Mouse (Mus musculus) MEL (cell line): ENCODE data around the gene Tnp2. TPM values are rescaled to one million over a fixed set of nuclear protein-coding genes. Genes with fewer than 3 reads are reported as not detected.
A peak's percentile ranks its signal among the peaks of the same experiment; 100 is the strongest.

Experiments
- DNase-seq: peaks from one replicate; pipeline ENCODE4 v3.0.0; 2011; ENCODE audit warnings: low read depth, low spot score
- H3K27ac ChIP-seq: 2 replicates; pipeline ENCODE4 v1.5.1; 2012; ENCODE audit warnings: low read depth, mild to moderate bottlenecking, control low read depth, low read length, moderate library complexity; ENCODE audit not compliant: control insufficient read depth
- H3K27me3 ChIP-seq, 2 experiments: fragments of 150-350 bp in 1 of 2; sonication (generic) in 1 of 2; 2 replicates each; pipeline ENCODE4 v1.6.1; 2012; ENCODE audit warnings: low read length in 2 of 2, mild to moderate bottlenecking in 2 of 2, improper control_type of control experiment in 1 of 2, moderate library complexity in 1 of 2; ENCODE audit not compliant: insufficient read depth in 2 of 2, control insufficient read depth in 1 of 2
- H3K36me3 ChIP-seq, 2 experiments: 2 replicates each; pipeline ENCODE4 v1.6.1; 2012 to 2014; ENCODE audit warnings: low read length in 2 of 2, improper control_type of control experiment in 1 of 2, inconsistent platforms in 1 of 2, mild to moderate bottlenecking in 1 of 2; ENCODE audit not compliant: insufficient read depth in 2 of 2, control insufficient read depth in 1 of 2
- H3K4me1 ChIP-seq, 2 experiments: fragments of 150-350 bp in 1 of 2; sonication (generic) in 1 of 2; 2 replicates each; pipeline ENCODE4 v1.6.1; 2012; ENCODE audit warnings: low read length in 2 of 2, improper control_type of control experiment in 1 of 2, mild to moderate bottlenecking in 1 of 2; ENCODE audit not compliant: insufficient read depth in 2 of 2, control insufficient read depth in 1 of 2
- H3K4me3 ChIP-seq, 2 experiments: fragments of 150-350 bp in 1 of 2; sonication (generic) in 1 of 2; 2 replicates each; pipeline ENCODE4 v1.5.1; 2012; ENCODE audit warnings: low read depth in 2 of 2, low read length in 2 of 2, mild to moderate bottlenecking in 2 of 2, moderate library complexity in 2 of 2, control low read depth in 1 of 2, improper control_type of control experiment in 1 of 2; ENCODE audit not compliant: control insufficient read depth in 1 of 2, insufficient read depth in 1 of 2
- H3K79me2 ChIP-seq: 2 replicates; pipeline ENCODE4 v1.6.1; 2012; ENCODE audit warnings: mild to moderate bottlenecking, low read length, moderate library complexity; ENCODE audit not compliant: control insufficient read depth, poor library complexity, insufficient read depth
- H3K9ac ChIP-seq: 2 replicates; pipeline ENCODE4 v1.6.1; 2012; ENCODE audit warnings: low read depth, mild to moderate bottlenecking, control low read depth, low read length, moderate library complexity; ENCODE audit not compliant: control insufficient read depth, poor library complexity, severe bottlenecking
- H3K9me3 ChIP-seq: fragments of 150-350 bp; sonication (generic); replicated peaks from 2 replicates; pipeline ENCODE4 v1.6.1; 2012; ENCODE audit warnings: mild to moderate bottlenecking, low read length, improper control_type of control experiment, moderate library complexity; ENCODE audit not compliant: insufficient read depth
- BHLHE40 ChIP-seq: IDR thresholded peaks from 2 replicates; pipeline ENCODE4 v1.6.1; 2012; ENCODE audit warnings: low read depth, mild to moderate bottlenecking, inconsistent platforms, low read length, improper control_type of control experiment, borderline replicate concordance
- CHD1 ChIP-seq: IDR thresholded peaks from 2 replicates; pipeline ENCODE4 v1.6.1; 2012; ENCODE audit warnings: low read depth, mild to moderate bottlenecking, inconsistent platforms, low read length, improper control_type of control experiment
- CHD2 ChIP-seq: IDR thresholded peaks from 2 replicates; pipeline ENCODE4 v1.6.1; 2011; ENCODE audit warnings: low read length, improper control_type of control experiment
- CTCF ChIP-seq, 3 experiments: IDR thresholded peaks in 2 of 3; conservative IDR thresholded peaks in 1 of 3; 2 replicates each; pipeline ENCODE4 v1.5.1; 2011 to 2012; ENCODE audit warnings: low read length in 3 of 3, low read depth in 2 of 3, mild to moderate bottlenecking in 2 of 3, improper control_type of control experiment in 1 of 3, inconsistent platforms in 1 of 3, mixed read lengths in 1 of 3, moderate library complexity in 1 of 3; ENCODE audit not compliant: control insufficient read depth in 1 of 3, insufficient read depth in 1 of 3, poor library complexity in 1 of 3, severe bottlenecking in 1 of 3
- E2F4 ChIP-seq: IDR thresholded peaks from 2 replicates; pipeline ENCODE4 v1.6.1; 2011; ENCODE audit warnings: low read depth, low read length, improper control_type of control experiment, borderline replicate concordance
- ELF1 ChIP-seq: IDR thresholded peaks from 2 replicates; pipeline ENCODE4 v1.6.1; 2014; ENCODE audit warnings: low read depth, mild to moderate bottlenecking, inconsistent platforms, low read length, improper control_type of control experiment, moderate library complexity
- EP300 ChIP-seq, 2 experiments: IDR thresholded peaks; 2 replicates each; pipeline ENCODE4 v1.6.1; 2011; ENCODE audit warnings: improper control_type of control experiment in 2 of 2, low read length in 2 of 2, low read depth in 1 of 2, mild to moderate bottlenecking in 1 of 2
- ETS1 ChIP-seq: IDR thresholded peaks from 2 replicates; pipeline ENCODE4 v1.6.1; 2012; ENCODE audit warnings: low read depth, mild to moderate bottlenecking, inconsistent platforms, low read length, improper control_type of control experiment, moderate library complexity
- GABPA ChIP-seq: IDR thresholded peaks from 2 replicates; pipeline ENCODE4 v1.6.1; 2012; ENCODE audit warnings: low read depth, mild to moderate bottlenecking, inconsistent platforms, low read length, improper control_type of control experiment, moderate library complexity
- HCFC1 ChIP-seq: IDR thresholded peaks from 2 replicates; pipeline ENCODE4 v1.6.1; 2012; ENCODE audit warnings: low read depth, mild to moderate bottlenecking, inconsistent platforms, low read length, improper control_type of control experiment, moderate library complexity
- KAT2A ChIP-seq: conservative IDR thresholded peaks from 2 replicates; pipeline ENCODE4 v1.6.1; 2012; ENCODE audit warnings: low read depth, low read length, improper control_type of control experiment, inconsistent platforms
- MAFK ChIP-seq: IDR thresholded peaks from 2 replicates; pipeline ENCODE4 v1.6.1; 2011; ENCODE audit warnings: low read depth, mild to moderate bottlenecking, low read length, improper control_type of control experiment, borderline replicate concordance
- MAX ChIP-seq: IDR thresholded peaks from 2 replicates; pipeline ENCODE4 v1.6.1; 2011; ENCODE audit warnings: low read length, improper control_type of control experiment
- MEF2A ChIP-seq: IDR thresholded peaks from 2 replicates; pipeline ENCODE4 v1.6.1; 2014; ENCODE audit warnings: low read depth, mild to moderate bottlenecking, inconsistent platforms, low read length, improper control_type of control experiment; ENCODE audit not compliant: poor library complexity, insufficient replicate concordance, severe bottlenecking; ENCODE audit errors: extremely low read depth
- MXI1 ChIP-seq: IDR thresholded peaks from 2 replicates; pipeline ENCODE4 v1.6.1; 2011; ENCODE audit warnings: mild to moderate bottlenecking, low read depth, low read length, improper control_type of control experiment
- MYB ChIP-seq: IDR thresholded peaks from 2 replicates; pipeline ENCODE4 v1.6.1; 2011; ENCODE audit warnings: mild to moderate bottlenecking, low read depth, low read length, improper control_type of control experiment
- MYC ChIP-seq: IDR thresholded peaks from 2 replicates; pipeline ENCODE4 v1.6.1; 2011; ENCODE audit warnings: low read depth, mild to moderate bottlenecking, low read length, improper control_type of control experiment, moderate library complexity
- NELFE ChIP-seq: IDR thresholded peaks from 2 replicates; pipeline ENCODE4 v1.6.1; 2011; ENCODE audit warnings: low read depth, low read length, improper control_type of control experiment
- NRF1 ChIP-seq: IDR thresholded peaks from 2 replicates; pipeline ENCODE4 v1.6.1; 2014; ENCODE audit warnings: low read depth, mild to moderate bottlenecking, inconsistent platforms, low read length, improper control_type of control experiment, moderate library complexity; ENCODE audit not compliant: poor library complexity, insufficient read depth, severe bottlenecking
- POLR2A ChIP-seq, 2 experiments: IDR thresholded peaks; 2 replicates each; pipeline ENCODE4 v1.6.1; 2011 to 2012; ENCODE audit warnings: low read length in 2 of 2, mild to moderate bottlenecking in 2 of 2, control low read depth in 1 of 2, improper control_type of control experiment in 1 of 2, low read depth in 1 of 2, moderate library complexity in 1 of 2; ENCODE audit not compliant: control insufficient read depth in 1 of 2, insufficient read depth in 1 of 2, poor library complexity in 1 of 2
- POLR2AphosphoS2 ChIP-seq: IDR thresholded peaks from 2 replicates; pipeline ENCODE4 v1.6.1; 2011; ENCODE audit warnings: low read length, improper control_type of control experiment
- RAD21 ChIP-seq: IDR thresholded peaks from 2 replicates; pipeline ENCODE4 v1.6.1; 2011; ENCODE audit warnings: mild to moderate bottlenecking, low read depth, low read length, improper control_type of control experiment
- RCOR1 ChIP-seq: IDR thresholded peaks from 2 replicates; pipeline ENCODE4 v1.6.1; 2012; ENCODE audit warnings: low read depth, mild to moderate bottlenecking, inconsistent platforms, low read length, improper control_type of control experiment
- SIN3A ChIP-seq: IDR thresholded peaks from 2 replicates; pipeline ENCODE4 v1.6.1; 2012; ENCODE audit warnings: low read length, improper control_type of control experiment, inconsistent platforms
- SMC3 ChIP-seq: IDR thresholded peaks from 2 replicates; pipeline ENCODE4 v1.6.1; 2011; ENCODE audit warnings: low read depth, low read length, improper control_type of control experiment
- TAL1 ChIP-seq: IDR thresholded peaks from 2 replicates; pipeline ENCODE4 v1.6.1; 2012; ENCODE audit warnings: mild to moderate bottlenecking, inconsistent platforms, low read length, moderate library complexity, mixed read lengths
- TBP ChIP-seq: IDR thresholded peaks from 2 replicates; pipeline ENCODE4 v1.8.0; 2011; ENCODE audit warnings: low read depth, low read length, improper control_type of control experiment
- UBTF ChIP-seq: IDR thresholded peaks from 2 replicates; pipeline ENCODE4 v1.6.1; 2012; ENCODE audit warnings: low read depth, mild to moderate bottlenecking, inconsistent platforms, low read length, improper control_type of control experiment, moderate library complexity, borderline replicate concordance; ENCODE audit not compliant: insufficient read depth
- USF1 ChIP-seq: IDR thresholded peaks from 2 replicates; pipeline ENCODE4 v1.6.1; 2014; ENCODE audit warnings: low read depth, mild to moderate bottlenecking, inconsistent platforms, low read length, improper control_type of control experiment, moderate library complexity
- ZC3H11A ChIP-seq: IDR thresholded peaks from 2 replicates; pipeline ENCODE4 v1.6.1; 2012; ENCODE audit warnings: low read depth, mild to moderate bottlenecking, inconsistent platforms, low read length, improper control_type of control experiment
- ZKSCAN1 ChIP-seq: IDR thresholded peaks from 2 replicates; pipeline ENCODE4 v1.6.1; 2012; ENCODE audit warnings: low read depth, mild to moderate bottlenecking, inconsistent platforms, low read length, improper control_type of control experiment, moderate library complexity
- ZNF384 ChIP-seq: IDR thresholded peaks from 2 replicates; pipeline ENCODE4 v1.6.1; 2012; ENCODE audit warnings: low read depth, mild to moderate bottlenecking, inconsistent platforms, low read length, improper control_type of control experiment
- polyA plus RNA-seq, 2 experiments: library from polyadenylated mRNA; stranded (reverse) in 1 of 2; unstranded in 1 of 2; fragments of >175 nt in 1 of 2; fragments of >200 nt in 1 of 2; gene quantifications; 2 replicates each; pipeline versions ENCODE4 v1.2.1 to v1.2.4; 2012; ENCODE audit warnings: low replicate concordance in 2 of 2, low read depth in 1 of 2; ENCODE audit not compliant: insufficient read length in 2 of 2, insufficient read depth in 1 of 2, missing spikeins in 1 of 2
- total RNA-seq: library from RNA; depleted of rRNA; stranded (reverse); fragments of 300-350 nt; gene quantifications from 2 replicates; pipeline ENCODE4 v1.2.3, GENCODE M21; 2012

Tnp2 gene
- total and polyA plus RNA-seq, 3 experiments: not detected

DNA sequence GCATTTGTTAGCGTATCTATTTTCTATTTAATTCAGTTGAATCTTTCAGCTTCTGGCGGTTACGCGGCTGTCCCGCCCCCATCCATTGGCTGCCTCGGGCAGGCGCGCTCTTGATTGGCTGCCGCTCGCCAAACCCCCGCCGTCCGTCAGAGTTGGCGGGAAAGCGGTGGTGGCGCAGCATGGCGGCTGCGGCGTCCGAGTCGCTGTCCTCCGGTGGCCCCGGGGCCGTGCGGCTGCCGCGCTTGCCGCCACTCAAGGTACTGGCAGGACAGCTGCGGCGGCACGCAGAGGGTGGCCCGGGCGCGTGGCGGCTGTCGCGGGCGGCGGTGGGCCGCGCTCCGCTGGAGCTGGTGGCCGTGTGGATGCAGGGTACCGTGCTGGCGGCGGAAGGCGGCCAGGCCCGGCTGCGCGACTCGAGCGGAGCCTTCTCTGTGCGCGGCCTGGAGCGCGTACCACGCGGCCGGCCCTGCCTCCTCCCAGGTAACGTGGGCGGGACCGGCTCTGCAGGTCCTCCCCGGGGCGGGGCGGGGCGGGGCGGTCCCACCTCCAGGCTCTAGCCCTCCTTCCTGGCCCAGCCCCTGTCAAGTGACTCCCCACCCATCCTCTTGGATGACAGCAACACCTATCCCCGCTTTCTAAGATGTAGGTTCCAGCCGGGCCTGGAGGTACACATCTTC lies 46.6 kb upstream of the Tnp2 start, which contains the start of gene Rmi2 (continued):
- TF ChIP-seq E2F4 (peak; percentile 96; the same call in 1 of the 2 replicates), POLR2A (IDR thresholded peaks at IDR 0.05; ENCODE audit: control insufficient read depth in 1 of 2, insufficient read depth in 1 of 2, low read depth in 1 of 2, low read length in 2 of 2, poor library complexity in 1 of 2) (peak; percentile 60 to 61; a peak in 2 of 4 replicates)

DNA sequence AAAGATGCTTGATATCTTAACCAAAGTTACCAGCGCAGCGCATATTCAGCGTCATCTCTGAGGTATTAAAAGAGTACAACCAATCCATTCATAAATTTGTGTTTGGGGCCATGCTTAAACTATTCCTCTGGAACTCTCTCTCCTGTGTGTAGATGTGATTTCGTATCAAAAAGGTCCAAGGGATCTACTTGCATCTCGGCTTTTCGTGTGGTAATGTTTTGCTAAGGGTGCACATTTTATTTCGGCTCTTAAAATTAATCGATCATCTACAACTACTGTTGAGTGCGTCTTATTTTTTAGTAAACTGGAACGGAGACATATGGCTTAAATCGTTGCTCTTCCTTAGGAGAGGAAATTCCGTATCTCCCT lies 46.1 kb upstream of the Tnp2 start:
- H3K4me3 ChIP-seq: peak overlapping the region; percentile 57 to 61
- TF ChIP-seq HCFC1 (0 out of 2 replicates have a peak, but pooled peaks have one; percentile 53), UBTF (no peak), TBP (peak; percentile 18; the same call in 1 of the 2 replicates), NRF1 (no peak), EP300 (IDR thresholded peaks at IDR 0.05; ENCODE audit: low read depth in 1 of 2, low read length in 2 of 2) (0 out of 4 replicates have a peak, but pooled peaks of 1 of the 2 experiments have one; percentile 18), E2F4 (no peak), SIN3A (no peak), SMC3 (no peak), ZKSCAN1 (no peak), KAT2A (no peak), POLR2AphosphoS2 (no peak), TAL1 (no peak), CTCF (IDR thresholded peaks at IDR 0.05 in 2 of 3, conservative IDR thresholded peaks at IDR 0.05 in 1 of 3; ENCODE audit: control insufficient read depth in 1 of 3, insufficient read depth in 1 of 3, low read depth in 2 of 3, low read length in 3 of 3, poor library complexity in 1 of 3, severe bottlenecking in 1 of 3) (no peak), MAFK (no peak), GABPA (no peak), ZNF384 (no peak), MEF2A (no peak), MXI1 (no peak), BHLHE40 (no peak), RCOR1 (peak; percentile 62; the same call in 1 of the 2 replicates), CHD1 (no peak), MYB (no peak), ETS1 (no peak), MYC (peak; percentile 72; the same call in 1 of the 2 replicates), NELFE (peak; percentile 1; the same call in 1 of the 2 replicates), USF1 (no peak), ZC3H11A (no peak), MAX (0 out of 2 replicates have a peak, but pooled peaks have one; percentile 46), CHD2 (no peak), ELF1 (no peak), RAD21 (no peak)
- no peaks in the 10 kb centered on the region; the same call in 1 of the 2 replicates for H3K79me2 ChIP-seq
- H3K27me3 ChIP-seq: no peaks in the 10 kb centered on the region
- peak overlapping the region; percentile 66 for H3K9ac ChIP-seq
- peak overlapping the region; percentile 44 for H3K27ac ChIP-seq
- peak; percentile 68 for DNase-seq
- H3K36me3 ChIP-seq: peaks cover 0 to 5% of the 10 kb centered on the region in 2 experiments; a peak in 2 of 4 replicates
- peaks cover 0 to 8% of the 10 kb centered on the region in 2 experiments; a peak in 2 of 4 replicates for H3K4me1 ChIP-seq
- no peaks in the 10 kb centered on the region for H3K9me3 ChIP-seq
